Mouse (Mus musculus) thymus, postnatal 0 days (tissue): ENCODE data around the gene Rbm47. TPM values are rescaled to one million over a fixed set of nuclear protein-coding genes. Genes with fewer than 3 reads are reported as not detected.
A peak's percentile ranks its signal among the peaks of the same experiment; 100 is the strongest.

ENCODE experiments used
- DNase-seq: peaks from one replicate; pipeline ENCODE4 v3.0.0-alpha.2; 2015; ENCODE audit warnings: low spot score
- polyA plus RNA-seq: library from polyadenylated mRNA; unstranded; fragments of >200 nt; fragmentation: Nextera tagmentation; extraction: Ambion mirVana; gene quantifications from 2 replicates; pipeline ENCODE4 v1.2.1, GENCODE M21; 2015

The Rbm47 gene
- polyA plus RNA-seq, 1 experiment from 2014 or later = 14.4 TPM

DNA sequence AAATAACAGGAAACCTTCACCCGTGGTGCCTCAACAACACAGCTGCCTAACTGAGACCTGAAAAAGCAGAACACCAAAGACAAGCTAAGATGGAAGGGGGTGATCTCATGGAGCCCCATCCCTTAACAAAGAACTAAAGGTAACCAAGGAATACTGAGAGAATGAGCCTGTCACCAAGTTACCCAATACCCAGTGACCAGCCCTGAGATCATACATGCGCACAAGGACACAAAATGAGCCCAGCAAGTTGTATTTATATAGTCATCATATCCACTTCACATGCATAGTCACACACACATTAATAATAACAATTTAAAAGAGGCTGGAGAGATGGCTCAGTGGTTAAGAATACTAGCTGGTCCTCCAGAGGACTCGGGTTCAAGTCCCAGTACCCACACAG lies 44.0 kb downstream of the Rbm47 start:
- DNase-seq = no peak

DNA sequence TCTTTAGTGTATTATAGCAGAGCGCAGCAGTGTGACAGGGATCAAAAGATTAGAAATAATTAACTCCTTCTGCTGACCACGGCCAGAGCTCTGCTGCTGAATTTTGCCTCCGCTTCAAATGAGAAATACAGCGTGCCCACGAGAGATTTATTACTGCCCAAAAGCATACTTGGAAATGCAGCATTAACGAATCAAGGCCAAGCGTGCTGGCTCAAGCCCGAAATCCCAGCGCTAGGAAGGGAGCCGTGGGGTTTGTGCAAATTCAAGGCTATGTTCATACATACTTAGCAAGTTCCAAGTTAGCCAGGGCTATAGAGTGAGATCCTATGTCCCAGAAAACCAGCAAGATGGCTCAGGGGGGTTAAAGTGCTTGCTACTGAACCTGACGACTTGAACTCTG lies 47.5 kb downstream of the Rbm47 start:
- DNase-seq = no peak

GRCm38 (mm10) chr5:66124931-66125330 lies 48.0 kb downstream of the Rbm47 start:
- DNase-seq = no peak

- DNase-seq = no peak
These were observed 48.9 kb downstream of the Rbm47 start for GRCm38 (mm10) chr5:66124089-66124400.

- DNase-seq = no peak
These were observed 49.4 kb downstream of the Rbm47 start for GRCm38 (mm10) chr5:66123295-66124088.

GRCm38 (mm10) chr5:66121255-66121654 lies 51.7 kb downstream of the Rbm47 start:
- peak; percentile 8 for DNase-seq

- DNase-seq = no peak
These were observed 58.2 kb downstream of the Rbm47 start for GRCm38 (mm10) chr5:66114751-66115150.

DNA sequence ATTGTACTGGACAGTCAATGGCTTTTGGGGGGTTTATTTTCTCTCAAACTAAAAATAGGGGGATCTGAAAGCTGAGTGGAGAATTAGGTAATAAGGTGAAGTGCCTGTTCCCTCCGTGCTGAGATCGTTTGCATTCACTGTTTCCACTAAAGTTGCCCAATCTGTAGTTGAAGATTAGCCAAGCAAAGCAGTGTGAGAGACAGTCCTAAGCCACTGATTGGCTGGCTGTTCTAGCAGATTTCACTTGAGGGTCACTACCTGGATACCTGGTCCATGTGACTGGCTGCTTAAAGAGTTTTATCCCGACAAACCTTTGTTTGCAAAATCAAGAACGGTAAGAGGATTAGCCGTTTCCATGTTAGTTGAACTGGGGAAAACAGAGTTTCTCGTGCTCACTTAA lies 58.7 kb downstream of the Rbm47 start:
- DNase-seq = no peak

DNA sequence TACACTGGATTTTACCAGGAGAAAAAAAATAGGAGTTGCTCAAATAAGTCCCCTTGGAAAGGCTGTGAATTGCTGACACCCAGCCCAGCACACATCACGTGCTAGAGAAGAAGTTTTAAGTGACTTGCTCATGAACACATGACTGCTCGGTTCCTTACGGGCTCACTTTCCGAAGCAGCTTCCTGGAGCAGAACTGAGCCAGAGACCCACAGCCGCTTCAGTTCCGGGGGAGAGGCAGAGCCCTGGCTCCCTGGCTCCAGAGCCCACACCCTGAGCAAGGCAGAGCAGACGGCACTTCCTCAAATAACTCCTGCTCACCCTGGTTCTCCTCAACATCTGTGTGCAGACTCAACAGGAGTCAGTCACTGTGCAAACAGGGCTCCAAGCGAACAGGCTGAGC lies 60.9 kb downstream of the Rbm47 start:
- DNase-seq = no peak

- DNase-seq = no peak
These were observed 66.5 kb downstream of the Rbm47 start for GRCm38 (mm10) chr5:66106372-66106771.

- no peak for DNase-seq
These were observed 67.0 kb downstream of the Rbm47 start for GRCm38 (mm10) chr5:66105946-66106345.

- DNase-seq = no peak
These were observed 67.6 kb downstream of the Rbm47 start for GRCm38 (mm10) chr5:66105366-66105765.

DNA sequence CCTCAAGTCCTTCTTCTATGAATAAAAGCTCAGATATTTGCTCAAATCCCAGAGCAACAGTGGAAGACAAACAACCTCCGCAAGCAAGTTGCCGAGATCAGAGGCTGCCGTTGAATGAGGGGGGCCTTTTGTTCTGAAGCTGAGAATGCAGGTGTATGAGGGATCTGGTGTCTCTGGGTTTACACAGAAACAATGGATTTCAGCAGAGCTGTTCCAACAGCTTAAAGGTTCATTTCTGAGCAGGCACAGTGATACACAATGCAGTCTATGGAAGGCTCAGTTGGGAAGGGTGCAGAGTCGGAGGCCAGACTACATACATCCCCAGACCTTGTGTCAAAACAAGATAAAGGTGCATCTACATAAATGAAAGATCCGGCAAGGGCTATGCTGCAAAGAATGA lies 69.5 kb downstream of the Rbm47 start:
- DNase-seq = no peak

DNA sequence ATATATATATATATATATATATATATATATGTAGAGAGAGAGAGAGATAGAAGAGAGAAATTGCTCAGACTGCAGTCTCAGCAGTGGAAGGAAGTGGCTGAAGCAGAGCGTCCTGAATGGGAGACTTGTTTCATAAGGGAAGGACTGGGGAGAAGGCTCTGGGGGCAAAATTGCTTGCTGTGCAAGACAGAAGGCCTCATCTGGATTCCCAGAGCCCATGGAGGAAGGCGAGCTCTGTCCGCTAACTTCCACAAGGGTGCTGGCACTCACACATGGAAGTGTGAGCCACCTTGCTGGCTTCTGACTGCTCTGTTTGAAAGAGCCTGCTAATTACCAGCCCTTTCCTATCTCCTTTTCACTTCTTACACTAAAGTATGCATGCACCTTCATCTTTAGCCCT lies 70.1 kb downstream of the Rbm47 start:
- DNase-seq = no peak

- DNase-seq = peak; percentile 12
These were observed 71.3 kb downstream of the Rbm47 start for GRCm38 (mm10) chr5:66101577-66101976.

DNA sequence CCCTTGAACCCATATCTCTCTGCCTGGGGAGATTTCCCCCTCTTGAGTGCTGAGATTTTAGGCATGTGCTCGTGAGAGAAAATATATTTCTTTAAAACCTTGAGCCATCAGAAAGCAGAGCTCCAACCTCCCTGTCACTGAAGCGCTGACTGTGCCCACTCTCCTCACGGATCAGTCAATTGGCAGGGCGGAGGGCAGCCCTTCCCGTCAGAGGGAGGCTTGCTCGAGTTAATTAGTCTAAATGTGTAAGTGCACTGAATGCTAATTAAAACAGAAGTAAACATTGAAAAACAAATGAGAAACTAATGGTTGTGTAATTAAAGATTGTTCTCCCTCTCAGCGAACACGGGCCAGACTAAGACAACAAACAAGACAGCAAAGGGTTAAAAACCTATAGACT lies 72.6 kb downstream of the Rbm47 start:
- DNase-seq = no peak

- no peak for DNase-seq
These were observed 74.6 kb downstream of the Rbm47 start for GRCm38 (mm10) chr5:66098094-66098871.

DNA sequence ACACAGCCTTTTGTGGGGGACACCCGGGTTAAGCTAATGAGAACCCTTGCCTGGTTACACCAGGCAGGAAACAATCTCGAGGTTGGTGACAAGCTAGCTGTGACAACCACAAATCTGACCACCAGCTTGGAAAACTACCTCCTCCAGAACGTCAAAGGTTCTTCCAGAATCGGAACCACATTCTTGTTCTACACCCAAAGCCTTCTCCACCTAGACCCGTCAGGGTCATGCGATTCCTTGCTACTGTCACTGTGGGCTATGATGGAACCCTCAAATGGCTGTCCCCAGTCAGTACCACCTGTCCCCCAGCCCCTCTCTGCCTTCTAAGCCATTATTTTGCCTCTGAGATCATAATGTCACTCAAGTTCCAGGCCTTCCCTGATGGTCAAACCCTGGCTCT lies 76.8 kb downstream of the Rbm47 start:
- DNase-seq = no peak

GRCm38 (mm10) chr5:66095166-66095565 lies 77.8 kb downstream of the Rbm47 start:
- DNase-seq = no peak

- no peak for DNase-seq
These were observed 82.9 kb downstream of the Rbm47 start for GRCm38 (mm10) chr5:66090037-66090436.

GRCm38 (mm10) chr5:66089600-66089999 lies 83.3 kb downstream of the Rbm47 start:
- DNase-seq = no peak

GRCm38 (mm10) chr5:66088902-66089295 lies 84.0 kb downstream of the Rbm47 start:
- DNase-seq = no peak
